Mouse (Mus musculus) hindbrain, embryonic 16.5 days (tissue): ENCODE data around the gene Hnrnpu. TPM values are rescaled to one million over a fixed set of nuclear protein-coding genes. Genes with fewer than 3 reads are reported as not detected.
A peak's percentile ranks its signal among the peaks of the same experiment; 100 is the strongest.

Experiments
- ATAC-seq: fragments of 200-750 bp; cut with Nextera tagmentation; 2 replicates; pipeline ENCODE4 v1.8.0; 2017; ENCODE audit warnings: moderate TSS enrichment, moderate library complexity
- H3K27ac ChIP-seq: fragments of 300-500 bp; sonication (generic); 2 replicates; pipeline ENCODE4 v1.5.1; 2014; ENCODE audit warnings: low read depth, mild to moderate bottlenecking, control low read depth, low read length, moderate library complexity
- H3K27me3 ChIP-seq: fragments of 300-500 bp; sonication (generic); replicated peaks from 2 replicates; pipeline ENCODE4 v1.6.1; 2014; ENCODE audit warnings: low read length; ENCODE audit not compliant: control insufficient read depth, insufficient read depth
- H3K36me3 ChIP-seq: fragments of 300-500 bp; sonication (generic); 2 replicates; pipeline ENCODE4 v1.6.1; 2014; ENCODE audit warnings: mild to moderate bottlenecking, low read length, moderate library complexity, mixed read lengths; ENCODE audit not compliant: control insufficient read depth, insufficient read depth
- H3K4me1 ChIP-seq: fragments of 300-500 bp; sonication (generic); 2 replicates; pipeline ENCODE4 v1.6.1; 2014; ENCODE audit warnings: low read depth, low read length; ENCODE audit not compliant: control insufficient read depth, insufficient read depth
- H3K4me2 ChIP-seq: fragments of 300-500 bp; sonication (generic); 2 replicates; pipeline ENCODE4 v1.6.1; 2014; ENCODE audit warnings: mild to moderate bottlenecking, low read length, control low read depth, moderate library complexity
- H3K4me3 ChIP-seq: fragments of 300-500 bp; sonication (generic); 2 replicates; pipeline ENCODE4 v1.5.1; 2014; ENCODE audit warnings: mild to moderate bottlenecking, low read length, control low read depth, moderate library complexity
- H3K9ac ChIP-seq: fragments of 300-500 bp; sonication (generic); 2 replicates; pipeline ENCODE4 v1.6.1; 2014; ENCODE audit warnings: low read depth, mild to moderate bottlenecking, control low read depth, low read length, moderate library complexity
- H3K9me3 ChIP-seq: fragments of 300-500 bp; sonication (generic); 2 replicates; pipeline ENCODE4 v1.6.1; 2014; ENCODE audit warnings: mild to moderate bottlenecking, low read length, moderate library complexity; ENCODE audit not compliant: control insufficient read depth
- WGBS: fragments of 180-500 bp; shearing (Covaris S2); extraction: QIAGEN DNeasy Blood & Tissue Kit; methylation state at CpG from one replicate; pipeline ENCODE4 v1.1.7; 2014; 5-methylcytosine and 5-hydroxymethylcytosine counted together
- polyA plus RNA-seq: library from polyadenylated mRNA; unstranded; fragments of >200 nt; fragmentation: Nextera tagmentation; extraction: Ambion mirVana; gene quantifications from 2 replicates; pipeline ENCODE4 v1.2.1, GENCODE M21; 2015

The Hnrnpu gene
- polyA plus RNA-seq, 1 experiment from 2014 or later, result 162 TPM

DNA sequence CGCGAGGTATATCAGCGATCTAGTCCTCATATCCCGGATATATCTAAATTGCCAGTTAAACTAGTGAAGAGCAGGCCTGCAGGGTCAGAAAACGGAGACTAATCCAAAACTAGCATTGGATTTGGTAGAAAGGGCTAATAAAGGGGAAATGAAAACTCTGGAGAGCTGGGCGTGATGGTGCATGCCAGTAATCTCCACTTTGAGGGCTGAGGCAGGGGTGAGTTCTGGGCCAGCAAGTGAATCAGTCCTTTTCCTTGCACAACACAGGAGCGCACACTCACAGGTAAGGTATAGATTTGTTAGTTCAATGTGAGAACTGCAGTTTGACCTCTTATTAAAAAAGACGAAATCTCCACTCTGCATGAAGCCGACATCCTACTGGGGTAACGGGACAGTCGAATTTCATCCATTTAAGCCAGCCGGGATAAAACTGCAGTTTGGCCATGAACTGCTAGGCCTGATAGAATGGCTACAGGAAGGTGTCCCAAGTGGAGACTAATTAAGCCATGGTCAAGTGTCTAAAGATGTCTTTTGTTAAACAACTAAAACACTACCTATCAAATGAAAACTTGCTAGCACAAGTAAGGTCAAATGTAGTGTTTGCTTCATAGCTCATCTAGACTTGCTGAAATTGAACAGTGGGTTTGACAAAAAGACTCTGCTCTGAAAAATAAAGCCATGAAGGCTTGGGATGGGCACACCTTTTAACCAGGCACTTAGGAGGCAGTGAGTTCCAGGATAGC lies 18.1 kb downstream of the Hnrnpu start:
- H3K36me3 ChIP-seq, result peaks cover 20% of the 10 kb centered on the region
- H3K9me3 ChIP-seq, result no peaks in the 10 kb centered on the region
- H3K4me3 ChIP-seq, result peak overlapping the region; percentile 70
- WGBS, result 2% methylated on average over 12 of the region's 12 CpGs
- ATAC-seq, result peak; percentile 22
- H3K4me1 ChIP-seq, result peaks cover 20% of the 10 kb centered on the region
- H3K27ac ChIP-seq, result peak overlapping the region; percentile 100
- peak overlapping the region; percentile 83 for H3K9ac ChIP-seq
- no peaks in the 10 kb centered on the region for H3K27me3 ChIP-seq
- peak overlapping the region; percentile 85 for H3K4me2 ChIP-seq

- ATAC-seq, result peak; percentile 95
- H3K27ac ChIP-seq, result peak within 1 kb of the TSS; percentile 100
- peak within 1 kb of the TSS; percentile 85 for H3K4me2 ChIP-seq
- no peaks in the 10 kb centered on the region for H3K27me3 ChIP-seq
- no peaks in the 10 kb centered on the region for H3K9me3 ChIP-seq
- H3K4me1 ChIP-seq, result peaks cover 20% of the 10 kb centered on the region
- H3K36me3 ChIP-seq, result peaks cover 17% of the 10 kb centered on the region
- under 1% methylated on average over 77 of the region's 83 CpGs for WGBS
- H3K9ac ChIP-seq, result peak within 1 kb of the TSS; percentile 83
- H3K4me3 ChIP-seq, result peak within 1 kb of the TSS; percentile 70
Observed at GRCm38 (mm10) chr1:178318389-178319184, 19.0 kb downstream of the Hnrnpu start, which contains the start of gene Cox20. Cox20 (plus strand) TSS chr1:178319130.

- Histone ChIP-seq H3K4me2 (peak overlapping the region; percentile 85), H3K27me3 (no peaks in the 10 kb centered on the region), H3K4me3 (peak overlapping the region; percentile 70), H3K4me1 (peaks cover 20% of the 10 kb centered on the region), H3K27ac (peak overlapping the region; percentile 100), H3K36me3 (peaks cover 11% of the 10 kb centered on the region), H3K9ac (peak overlapping the region; percentile 83), H3K9me3 (no peaks in the 10 kb centered on the region)
- WGBS, result 0% methylated on average over 17 of the region's 17 CpGs
- peak; percentile 77 for ATAC-seq
Observed at GRCm38 (mm10) chr1:178318002-178318388, 19.6 kb downstream of the Hnrnpu start.

DNA sequence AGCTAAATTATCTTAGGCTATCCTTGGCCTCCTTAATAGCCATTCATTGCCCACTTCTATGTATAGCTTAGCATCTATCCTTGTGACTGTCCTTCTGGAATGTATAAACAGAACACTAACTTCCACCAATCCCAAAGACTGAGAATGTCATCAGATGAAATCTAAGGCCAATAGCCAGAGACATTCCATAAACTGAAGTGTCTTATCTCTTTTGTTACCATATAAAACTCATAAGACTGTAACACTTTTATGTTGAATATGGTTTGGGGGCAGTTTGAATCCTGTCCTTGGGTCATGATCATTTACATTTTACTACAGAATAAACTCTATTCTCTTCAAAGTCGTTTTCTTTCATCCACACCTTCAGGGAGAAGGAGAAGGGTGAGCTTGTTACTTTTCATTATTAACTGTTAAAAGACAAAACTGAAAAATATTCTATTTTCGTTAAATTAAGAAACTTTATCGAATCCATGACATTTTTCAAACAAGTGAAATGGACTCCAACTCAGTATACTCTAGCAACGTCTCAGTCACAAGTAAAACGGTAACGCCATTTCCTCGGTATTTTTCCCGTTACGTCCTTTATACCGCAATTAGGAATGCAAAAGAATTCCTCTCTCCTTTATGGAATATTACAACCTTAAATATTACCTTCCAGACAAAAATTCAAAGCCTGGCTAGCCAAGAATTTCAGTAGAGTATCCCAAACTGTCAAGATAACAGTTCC lies 20.2 kb downstream of the Hnrnpu start:
- 30% methylated on average over 10 of the region's 10 CpGs for WGBS
- Histone ChIP-seq H3K9me3 (no peaks in the 10 kb centered on the region), H3K27me3 (no peaks in the 10 kb centered on the region), H3K4me2 (peak overlapping the region; percentile 85), H3K4me1 (peaks cover 20% of the 10 kb centered on the region), H3K4me3 (peak overlapping the region; percentile 70), H3K9ac (peak overlapping the region; percentile 83), H3K36me3 (peaks cover 6% of the 10 kb centered on the region; the same call in 1 of the 2 replicates), H3K27ac (peak overlapping the region; percentile 100)
- no peak for ATAC-seq

DNA sequence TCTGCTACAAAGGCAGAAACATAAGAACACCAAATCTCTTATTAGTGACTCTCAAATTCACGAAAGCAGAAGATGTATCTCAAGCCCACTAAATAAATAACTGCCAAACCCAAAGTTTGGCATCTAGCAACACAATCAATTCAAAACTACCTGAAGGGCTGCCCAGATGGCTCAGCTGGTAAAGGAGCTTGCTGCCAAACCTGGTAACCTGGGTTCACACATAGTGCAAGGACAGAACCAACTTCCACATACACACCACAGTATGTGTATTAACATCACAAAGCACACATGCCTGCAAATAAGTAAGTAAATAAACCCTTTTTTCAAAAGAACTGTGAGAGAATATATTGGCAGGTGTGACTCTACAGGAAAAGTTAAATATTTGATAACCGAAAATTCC lies 23.4 kb downstream of the Hnrnpu start:
- H3K27ac ChIP-seq, result no peak overlapping the region
- WGBS, result 97% methylated on average over 2 of the region's 2 CpGs
- H3K27me3 ChIP-seq, result no peaks in the 10 kb centered on the region
- H3K36me3 ChIP-seq, result no peaks in the 10 kb centered on the region
- H3K4me1 ChIP-seq, result no peaks in the 10 kb centered on the region
- ATAC-seq, result no peak
- H3K4me2 ChIP-seq, result no peak overlapping the region
- no peak overlapping the region for H3K4me3 ChIP-seq
- H3K9ac ChIP-seq, result no peak overlapping the region
- H3K9me3 ChIP-seq, result no peaks in the 10 kb centered on the region

DNA sequence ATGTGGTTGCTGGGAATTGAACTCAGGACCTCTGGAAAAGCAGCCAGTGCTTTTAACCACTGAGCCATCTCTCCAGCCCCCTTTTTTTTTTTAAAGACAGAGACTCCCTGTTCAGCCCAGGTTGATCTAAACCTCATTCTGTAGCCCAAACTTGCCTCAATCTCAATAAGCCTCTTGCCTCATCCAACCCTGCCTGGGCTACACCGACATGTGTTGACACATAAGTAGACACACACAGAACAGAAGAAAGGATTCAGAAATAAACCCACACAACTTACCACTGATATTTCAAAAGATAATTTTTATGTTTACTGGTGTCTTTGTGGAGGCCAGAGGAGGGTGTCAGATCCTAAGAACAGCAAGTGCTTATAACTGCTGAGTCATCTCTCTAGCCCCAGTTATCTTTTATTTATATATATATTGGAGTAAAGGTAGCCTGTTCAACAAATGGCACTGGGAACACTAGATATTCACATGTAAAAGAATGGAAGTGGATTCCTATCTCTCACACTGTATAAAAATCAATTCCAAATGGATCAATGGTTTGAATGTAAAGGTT lies 24.5 kb downstream of the Hnrnpu start:
- ATAC-seq, result no peak
- Histone ChIP-seq H3K4me3 (no peak overlapping the region), H3K4me2 (no peak overlapping the region), H3K27ac (no peak overlapping the region), H3K36me3 (no peaks in the 10 kb centered on the region), H3K4me1 (no peaks in the 10 kb centered on the region), H3K27me3 (no peaks in the 10 kb centered on the region), H3K9ac (no peak overlapping the region), H3K9me3 (no peaks in the 10 kb centered on the region)
- WGBS, result 93% methylated on average over 1 of the region's 1 CpGs

DNA sequence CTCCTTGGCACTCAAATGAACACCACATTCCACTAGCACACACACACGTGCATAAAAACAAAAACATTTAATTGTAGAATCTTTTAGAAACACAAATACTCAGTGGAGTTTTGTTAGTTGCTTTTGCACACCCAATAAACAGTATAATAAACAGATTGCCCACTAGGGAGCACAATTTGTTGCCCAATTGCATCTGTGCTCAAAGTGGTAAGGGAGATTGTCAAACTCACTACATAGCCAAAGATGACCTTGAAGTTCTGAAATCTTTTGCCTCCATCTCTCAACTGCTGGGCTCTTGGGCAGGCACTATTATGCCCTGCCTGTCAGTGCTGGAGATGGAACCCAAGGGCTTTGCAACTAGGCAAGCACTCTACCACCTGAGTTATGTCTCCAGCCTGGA lies 27.5 kb downstream of the Hnrnpu start:
- no peak for ATAC-seq
- H3K36me3 ChIP-seq, result no peaks in the 10 kb centered on the region
- no peaks in the 10 kb centered on the region for H3K9me3 ChIP-seq
- H3K4me2 ChIP-seq, result no peak overlapping the region
- 71% methylated on average over 1 of the region's 1 CpGs for WGBS
- no peak overlapping the region for H3K9ac ChIP-seq
- H3K27ac ChIP-seq, result no peak overlapping the region
- no peaks in the 10 kb centered on the region for H3K4me1 ChIP-seq
- no peak overlapping the region for H3K4me3 ChIP-seq
- H3K27me3 ChIP-seq, result no peaks in the 10 kb centered on the region

GRCm38 (mm10) chr1:178309487-178309886 lies 28.1 kb downstream of the Hnrnpu start:
- H3K27me3 ChIP-seq, result no peaks in the 10 kb centered on the region
- H3K4me3 ChIP-seq, result no peak overlapping the region
- H3K4me2 ChIP-seq, result no peak overlapping the region
- ATAC-seq, result no peak
- H3K27ac ChIP-seq, result no peak overlapping the region
- H3K9me3 ChIP-seq, result no peaks in the 10 kb centered on the region
- H3K9ac ChIP-seq, result no peak overlapping the region
- H3K36me3 ChIP-seq, result no peaks in the 10 kb centered on the region
- WGBS, result 68% methylated on average over 2 of the region's 2 CpGs
- no peaks in the 10 kb centered on the region for H3K4me1 ChIP-seq
